Mouse (Mus musculus): ENCODE results near the gene Zfp185. TPM values are rescaled to one million over a fixed set of nuclear protein-coding genes. Genes with fewer than 3 reads are reported as not detected.

Zfp185 gene
- total and polyA plus RNA-seq, 3 experiments = not detected

GRCm38 (mm10) chrX:72987520-72987905 lies 374 bp downstream of the Zfp185 start:
- in situ Hi-C loops (cut with MboI; ENCODE audit: low pct_ligation_motif_present, low pct_unique_long_range_greater_than_20kb, low sequenced_read_pairs) = no loop called here
- DNase-seq (ENCODE audit: extremely low read depth) = no peak
- Histone ChIP-seq H3K36me3 (replicated peaks in 1 of 2; ENCODE audit: control insufficient read depth in 1 of 2, insufficient read depth in 1 of 2, low read length in 1 of 2) (no peaks in the 10 kb centered on the region), H3K9ac (ENCODE audit: insufficient read depth, low read depth) (no peak overlapping the region), H3K27ac (ENCODE audit: insufficient read depth, low read depth) (no peak overlapping the region), H3K79me2 (replicated peaks; ENCODE audit: control insufficient read depth, extremely low read depth, insufficient read depth, poor library complexity, severe bottlenecking) (no peaks in the 10 kb centered on the region), H3K4me1 (ENCODE audit: control insufficient read depth in 1 of 2, insufficient read depth in 2 of 2) (no peaks in the 10 kb centered on the region), H3K4me2 (ENCODE audit: insufficient read depth, low read depth, poor library complexity, severe bottlenecking) (peak overlapping the region; percentile 40), H3K9me3 (replicated peaks; ENCODE audit: low read length) (no peaks in the 10 kb centered on the region), H3K4me3 (replicated peaks in 1 of 3; ENCODE audit: low read depth in 2 of 3, low read length in 2 of 3, poor library complexity in 1 of 3) (no peak overlapping the region), H3K27me3 (replicated peaks) (no peaks in the 10 kb centered on the region)
- TF ChIP-seq MEF2A (IDR thresholded peaks at IDR 0.05; ENCODE audit: borderline replicate concordance, low read depth, low read length) = no peak
- no peak for TF ChIP-seq ELF1 (IDR thresholded peaks at IDR 0.05; ENCODE audit: low read depth, low read length)
- TF ChIP-seq SMC3 (IDR thresholded peaks at IDR 0.05; ENCODE audit: low read depth, low read length) = no peak
- no peak for TF ChIP-seq RCOR1 (conservative IDR thresholded peaks at IDR 0.05; ENCODE audit: low read depth, low read length)
- TF ChIP-seq ZMIZ1 (IDR thresholded peaks at IDR 0.05; ENCODE audit: low read depth, low read length) = no peak
- no peak for TF ChIP-seq UBTF (IDR thresholded peaks at IDR 0.05; ENCODE audit: low read depth, low read length)
- TF ChIP-seq EP300 (IDR thresholded peaks at IDR 0.05; ENCODE audit: low read length) = no peak
- TF ChIP-seq MAFK (IDR thresholded peaks at IDR 0.05; ENCODE audit: insufficient replicate concordance, low read length) = no peak
- no peak for TF ChIP-seq TCF12 (IDR thresholded peaks at IDR 0.05; ENCODE audit: low read depth, low read length)
- no peak for TF ChIP-seq CTCF (conservative IDR thresholded peaks at IDR 0.05 in 1 of 2, IDR thresholded peaks at IDR 0.05 in 1 of 2; ENCODE audit: low read depth in 2 of 2, low read length in 2 of 2)
- no peak for TF ChIP-seq NRF1 (IDR thresholded peaks at IDR 0.05; ENCODE audit: low read depth, low read length)
- TF ChIP-seq MAX (IDR thresholded peaks at IDR 0.05; ENCODE audit: low read length) = no peak
- no peak for TF ChIP-seq POLR2AphosphoS2 (IDR thresholded peaks at IDR 0.05; ENCODE audit: low read depth, low read length)
- no peak for TF ChIP-seq ZNF384 (IDR thresholded peaks at IDR 0.05; ENCODE audit: low read depth, low read length)
- no peak for TF ChIP-seq SIN3A (IDR thresholded peaks at IDR 0.05; ENCODE audit: low read length)
- TF ChIP-seq USF2 (conservative IDR thresholded peaks at IDR 0.05; ENCODE audit: low read depth, low read length) = no peak
- no peak for TF ChIP-seq JUN (IDR thresholded peaks at IDR 0.05; ENCODE audit: insufficient read depth, low read depth, low read length)
- dilution Hi-C loops (cut with MboI; ENCODE audit: extremely low pct_ligation_motif_present, extremely low pct_unique_long_range_greater_than_20kb, low sequenced_read_pairs) = no loop called here

- Histone ChIP-seq H3K36me3 (replicated peaks in 1 of 2; ENCODE audit: control insufficient read depth in 1 of 2, insufficient read depth in 1 of 2, low read length in 1 of 2) (no peaks in the 10 kb centered on the region), H3K27ac (ENCODE audit: insufficient read depth, low read depth) (no peak overlapping the region), H3K9ac (ENCODE audit: insufficient read depth, low read depth) (no peak overlapping the region), H3K4me3 (replicated peaks in 1 of 3; ENCODE audit: low read depth in 2 of 3, low read length in 2 of 3, poor library complexity in 1 of 3) (no peak overlapping the region), H3K4me2 (ENCODE audit: insufficient read depth, low read depth, poor library complexity, severe bottlenecking) (no peak overlapping the region), H3K27me3 (replicated peaks) (no peaks in the 10 kb centered on the region), H3K9me3 (replicated peaks; ENCODE audit: low read length) (no peaks in the 10 kb centered on the region), H3K4me1 (ENCODE audit: control insufficient read depth in 1 of 2, insufficient read depth in 2 of 2) (no peaks in the 10 kb centered on the region), H3K79me2 (replicated peaks; ENCODE audit: control insufficient read depth, extremely low read depth, insufficient read depth, poor library complexity, severe bottlenecking) (no peaks in the 10 kb centered on the region)
- TF ChIP-seq TCF12 (IDR thresholded peaks at IDR 0.05; ENCODE audit: low read depth, low read length) = no peak
- no peak for TF ChIP-seq ZNF384 (IDR thresholded peaks at IDR 0.05; ENCODE audit: low read depth, low read length)
- TF ChIP-seq MAZ (IDR thresholded peaks at IDR 0.05; ENCODE audit: low read depth, low read length) = no peak
- in situ Hi-C loops (cut with MboI; ENCODE audit: low pct_ligation_motif_present, low pct_unique_long_range_greater_than_20kb, low sequenced_read_pairs) = no loop called here
- dilution Hi-C loops (cut with MboI; ENCODE audit: extremely low pct_ligation_motif_present, extremely low pct_unique_long_range_greater_than_20kb, low sequenced_read_pairs) = no loop called here
- no peak for DNase-seq (ENCODE audit: extremely low read depth)
These were observed 1.3 kb downstream of the Zfp185 start for GRCm38 (mm10) chrX:72988431-72988830.
